ENCODE assay signal across 8 mouse cellular contexts in the genomic region with DNA sequence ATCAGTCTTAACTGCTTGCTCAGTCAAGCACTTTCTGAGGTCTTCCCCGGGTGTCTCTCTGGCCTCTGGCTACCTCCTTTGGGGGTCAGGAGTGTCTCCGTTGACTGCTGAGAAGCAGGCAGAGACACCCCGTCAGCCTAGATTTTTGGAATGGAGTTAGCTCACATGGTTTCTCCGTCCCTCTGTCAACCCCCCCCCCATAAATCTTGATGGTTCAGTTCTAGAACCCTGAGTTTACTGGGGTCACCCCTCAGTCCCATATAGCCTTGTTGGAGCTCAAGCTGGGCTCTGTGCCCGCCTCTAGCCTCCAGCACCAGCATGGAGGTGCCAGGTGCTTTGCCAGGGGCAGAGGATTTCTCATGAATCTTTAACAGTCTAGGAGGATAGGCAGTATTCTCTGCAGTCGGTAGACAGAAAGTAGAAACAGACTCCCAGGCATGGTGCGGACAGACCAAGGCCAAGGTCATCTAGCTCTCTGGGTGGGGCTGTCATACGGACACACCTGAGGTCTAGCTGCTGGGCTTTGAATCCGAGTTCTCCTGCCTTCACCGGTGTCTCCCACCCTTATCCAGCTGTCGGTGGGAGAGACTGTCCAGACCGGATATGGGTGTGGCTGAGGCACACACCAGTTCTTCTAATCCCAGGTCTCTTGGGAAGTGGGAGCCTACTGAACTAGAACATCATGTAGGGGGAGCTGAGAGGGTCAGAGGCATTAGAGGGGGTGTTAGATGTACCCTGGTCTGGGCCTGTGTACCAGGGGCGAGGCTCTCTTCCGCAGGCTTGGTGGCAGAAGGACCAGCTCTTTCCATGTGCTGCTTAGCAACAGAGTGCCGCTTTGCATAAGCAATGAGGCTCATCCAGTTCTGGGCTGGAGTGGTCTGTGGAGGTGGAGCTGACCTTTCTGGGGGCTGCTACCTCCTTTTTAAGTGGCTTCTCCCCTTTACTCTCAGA. TPM values are rescaled to one million over a fixed set of nuclear protein-coding genes. Genes with fewer than 3 reads are reported as not detected.
DNase-seq lines count a peak whose midpoint lies in the region; ATAC-seq lines count a peak whose summit lies in the region.

No protein-coding gene starts in this region.

- no peaks in the 10 kb centered on the region for H3K27me3 ChIP-seq in embryonic facial prominence, embryonic 15.5 days
- no peaks in the 10 kb centered on the region for H3K27me3 ChIP-seq in intestine, embryonic 14.5 days (replicated peaks; ENCODE audit: control insufficient read depth, insufficient read depth, low read length)
- H3K27me3 ChIP-seq in midbrain, embryonic 13.5 days, result no peaks in the 10 kb centered on the region

- peak overlapping the region; percentile 49 for H3K4me2 ChIP-seq in embryonic facial prominence, embryonic 15.5 days (replicated peaks)
- H3K4me2 ChIP-seq in intestine, embryonic 14.5 days (ENCODE audit: low read length), result peak overlapping the region; percentile 55
- peak overlapping the region; percentile 49 for H3K4me2 ChIP-seq in midbrain, embryonic 13.5 days (replicated peaks)

- no peak overlapping the region; the same call in 1 of the 2 replicates for H3K4me3 ChIP-seq in embryonic facial prominence, embryonic 15.5 days (replicated peaks)
- 0 out of 2 replicates have a peak overlapping the region, but pooled peaks have one; percentile 2 for H3K4me3 ChIP-seq in intestine, embryonic 14.5 days (ENCODE audit: low read depth, low read length)
- H3K4me3 ChIP-seq in midbrain, embryonic 13.5 days (replicated peaks), result peak overlapping the region; percentile 20

- peaks cover 19% of the 10 kb centered on the region for H3K36me3 ChIP-seq in embryonic facial prominence, embryonic 15.5 days
- H3K36me3 ChIP-seq in intestine, embryonic 14.5 days (ENCODE audit: control insufficient read depth, insufficient read depth, low read length), result peaks cover 36% of the 10 kb centered on the region
- H3K36me3 ChIP-seq in midbrain, embryonic 13.5 days, result peaks cover 30% of the 10 kb centered on the region

- peak overlapping the region; percentile 88 for H3K27ac ChIP-seq in embryonic facial prominence, embryonic 15.5 days (replicated peaks)
- peak overlapping the region; percentile 80 for H3K27ac ChIP-seq in intestine, embryonic 14.5 days (ENCODE audit: low read depth)
- peak overlapping the region; percentile 80 for H3K27ac ChIP-seq in midbrain, embryonic 13.5 days

- WGBS in embryonic facial prominence, embryonic 15.5 days, result 35% methylated on average over 15 of the region's 15 CpGs
- WGBS in intestine, embryonic 14.5 days, result 21% methylated on average over 15 of the region's 15 CpGs
- 35% methylated on average over 15 of the region's 15 CpGs for WGBS in midbrain, embryonic 13.5 days

- peaks cover 90% of the 10 kb centered on the region for H3K4me1 ChIP-seq in embryonic facial prominence, embryonic 15.5 days
- H3K4me1 ChIP-seq in intestine, embryonic 14.5 days (replicated peaks; ENCODE audit: control insufficient read depth, insufficient read depth, low read length), result peaks cover 95% of the 10 kb centered on the region
- peaks cover 89% of the 10 kb centered on the region for H3K4me1 ChIP-seq in midbrain, embryonic 13.5 days (replicated peaks)

- no peaks in the 10 kb centered on the region for H3K9me3 ChIP-seq in embryonic facial prominence, embryonic 15.5 days (replicated peaks)
- H3K9me3 ChIP-seq in intestine, embryonic 14.5 days (ENCODE audit: control insufficient read depth, low read length), result no peaks in the 10 kb centered on the region
- H3K9me3 ChIP-seq in midbrain, embryonic 13.5 days, result no peaks in the 10 kb centered on the region

- no peak for ATAC-seq in embryonic facial prominence, embryonic 15.5 days (ENCODE audit: insufficient number of reproducible peaks, low FRiP score, low TSS enrichment, low read depth)
- no peak for ATAC-seq in intestine, embryonic 14.5 days (replicated peaks; ENCODE audit: low FRiP score, low TSS enrichment, low read depth)
- ATAC-seq in midbrain, embryonic 13.5 days, result peak; percentile 67

- peak; percentile 98 for DNase-seq in heart, adult 11 months
- no peak for DNase-seq in heart, adult 8-10 months (ENCODE audit: low spot score)
- peak; percentile 72 for DNase-seq in intestine, embryonic 14.5 days (ENCODE audit: low spot score)
- DNase-seq in spleen, postnatal 10 days (ENCODE audit: low spot score in 2 of 2), result no peak
- no peak for DNase-seq in ovary, postnatal 36 days (ENCODE audit: low spot score)
- no peak for DNase-seq in spleen, postnatal 14 days (ENCODE audit: low spot score in 2 of 2)

- H3K9ac ChIP-seq in embryonic facial prominence, embryonic 15.5 days, result no peak overlapping the region
- H3K9ac ChIP-seq in intestine, embryonic 14.5 days (ENCODE audit: low read length), result 0 out of 2 replicates have a peak overlapping the region, but pooled peaks have one; percentile 20
- H3K9ac ChIP-seq in midbrain, embryonic 13.5 days (replicated peaks), result peak overlapping the region; percentile 51; the same call in 1 of the 2 replicates

RNA-seq across cellular contexts. Expression of gene Lasp1, which starts 7.1 kb away (rescaled TPM):
- 10 to 100 TPM; 20.1 to 32.0 (median 25.8) TPM for total RNA-seq in heart, adult 8-10 months (2022)
- polyA plus RNA-seq in embryonic facial prominence, embryonic 15.5 days (2015; fragmentation: Nextera tagmentation; extraction: Ambion mirVana), result 117 and 121 TPM in 2 replicates
- polyA plus RNA-seq in intestine, embryonic 14.5 days (2014; fragmentation: Nextera tagmentation; extraction: Ambion mirVana), result 85.1 and 88.6 TPM in 2 replicates
- polyA plus RNA-seq in midbrain, embryonic 13.5 days (2015; fragmentation: Nextera tagmentation; extraction: Ambion mirVana), result 136 and 137 TPM in 2 replicates

RNA-seq across cellular contexts. Expression of gene Rpl23, which starts 23.7 kb away (rescaled TPM):
- total RNA-seq in heart, adult 8-10 months (2022), result 100 to 1,000 TPM; 425 to 610 (median 521) TPM
- polyA plus RNA-seq in embryonic facial prominence, embryonic 15.5 days (2015; fragmentation: Nextera tagmentation; extraction: Ambion mirVana), result 567 and 575 TPM in 2 replicates
- polyA plus RNA-seq in intestine, embryonic 14.5 days (2014; fragmentation: Nextera tagmentation; extraction: Ambion mirVana), result 752 and 786 TPM in 2 replicates
- polyA plus RNA-seq in midbrain, embryonic 13.5 days (2015; fragmentation: Nextera tagmentation; extraction: Ambion mirVana), result 363 and 377 TPM in 2 replicates

RNA-seq across cellular contexts. Expression of gene 1700001P01Rik, which starts 30.2 kb away (rescaled TPM):
- not detected for total RNA-seq in heart, adult 8-10 months (2022)
- polyA plus RNA-seq in embryonic facial prominence, embryonic 15.5 days (2015; fragmentation: Nextera tagmentation; extraction: Ambion mirVana), result 0.95 TPM in 1 of 2 replicates, not detected in the other
- polyA plus RNA-seq in intestine, embryonic 14.5 days (2014; fragmentation: Nextera tagmentation; extraction: Ambion mirVana), result 0.31 TPM in 2 replicates
- polyA plus RNA-seq in midbrain, embryonic 13.5 days (2015; fragmentation: Nextera tagmentation; extraction: Ambion mirVana), result 0.81 and 1.1 TPM in 2 replicates

RNA-seq across cellular contexts. Expression of gene B230217C12Rik, which starts 34.6 kb away (rescaled TPM):
- total RNA-seq in heart, adult 8-10 months (2022), result 1 to 10 TPM in 1 of 4 experiments, under 1 TPM in 3; 0.22 to 1.7 (median 0.51) TPM
- polyA plus RNA-seq in embryonic facial prominence, embryonic 15.5 days (2015; fragmentation: Nextera tagmentation; extraction: Ambion mirVana), result 6.8 and 7.4 TPM in 2 replicates
- polyA plus RNA-seq in intestine, embryonic 14.5 days (2014; fragmentation: Nextera tagmentation; extraction: Ambion mirVana), result 8.1 and 9.5 TPM in 2 replicates
- 23.2 and 24.8 TPM in 2 replicates for polyA plus RNA-seq in midbrain, embryonic 13.5 days (2015; fragmentation: Nextera tagmentation; extraction: Ambion mirVana)

RNA-seq across cellular contexts. Expression of gene Cwc25, which starts 39.6 kb away (rescaled TPM):
- total RNA-seq in heart, adult 8-10 months (2022), result 1 to 10 TPM; 6.1 to 7.1 (median 6.3) TPM
- polyA plus RNA-seq in embryonic facial prominence, embryonic 15.5 days (2015; fragmentation: Nextera tagmentation; extraction: Ambion mirVana), result 18.0 and 20.7 TPM in 2 replicates
- 10.5 and 11.8 TPM in 2 replicates for polyA plus RNA-seq in intestine, embryonic 14.5 days (2014; fragmentation: Nextera tagmentation; extraction: Ambion mirVana)
- 19.0 and 19.6 TPM in 2 replicates for polyA plus RNA-seq in midbrain, embryonic 13.5 days (2015; fragmentation: Nextera tagmentation; extraction: Ambion mirVana)

Comparison
In these comparisons a context has a peak if more than half of its experiments do, and no peak if none do; other contexts are left out.
1. DNase-seq: peak in heart, adult 11 months (single experiment) and intestine, embryonic 14.5 days (single experiment); none in heart, adult 8-10 months (single experiment), spleen, postnatal 10 days (0 of 2), ovary, postnatal 36 days (single experiment) and spleen, postnatal 14 days (0 of 2).
2. Peak in every context shown above with its lines, with median percentiles within 50 percentile points of each other: H3K27ac ChIP-seq and H3K4me2 ChIP-seq.